Mouse (Mus musculus) MEL (cell line): Measurements from ENCODE around the gene Olfr221. TPM values are rescaled to one million over a fixed set of nuclear protein-coding genes. Genes with fewer than 3 reads are reported as not detected.

ENCODE experiments used
- DNase-seq: peaks from one replicate; pipeline ENCODE4 v3.0.0; 2011; ENCODE audit warnings: low read depth, low spot score
- H3K27ac ChIP-seq: 2 replicates; pipeline ENCODE4 v1.5.1; 2012; ENCODE audit warnings: low read depth, mild to moderate bottlenecking, control low read depth, low read length, moderate library complexity; ENCODE audit not compliant: control insufficient read depth
- H3K27me3 ChIP-seq, 2 experiments: fragments of 150-350 bp in 1 of 2; sonication (generic) in 1 of 2; 2 replicates each; pipeline ENCODE4 v1.6.1; 2012; ENCODE audit warnings: low read length in 2 of 2, mild to moderate bottlenecking in 2 of 2, improper control_type of control experiment in 1 of 2, moderate library complexity in 1 of 2; ENCODE audit not compliant: insufficient read depth in 2 of 2, control insufficient read depth in 1 of 2
- H3K36me3 ChIP-seq, 2 experiments: 2 replicates each; pipeline ENCODE4 v1.6.1; 2012 to 2014; ENCODE audit warnings: low read length in 2 of 2, improper control_type of control experiment in 1 of 2, inconsistent platforms in 1 of 2, mild to moderate bottlenecking in 1 of 2; ENCODE audit not compliant: insufficient read depth in 2 of 2, control insufficient read depth in 1 of 2
- H3K4me1 ChIP-seq, 2 experiments: fragments of 150-350 bp in 1 of 2; sonication (generic) in 1 of 2; 2 replicates each; pipeline ENCODE4 v1.6.1; 2012; ENCODE audit warnings: low read length in 2 of 2, improper control_type of control experiment in 1 of 2, mild to moderate bottlenecking in 1 of 2; ENCODE audit not compliant: insufficient read depth in 2 of 2, control insufficient read depth in 1 of 2
- H3K4me3 ChIP-seq, 2 experiments: fragments of 150-350 bp in 1 of 2; sonication (generic) in 1 of 2; 2 replicates each; pipeline ENCODE4 v1.5.1; 2012; ENCODE audit warnings: low read depth in 2 of 2, low read length in 2 of 2, mild to moderate bottlenecking in 2 of 2, moderate library complexity in 2 of 2, control low read depth in 1 of 2, improper control_type of control experiment in 1 of 2; ENCODE audit not compliant: control insufficient read depth in 1 of 2, insufficient read depth in 1 of 2
- H3K79me2 ChIP-seq: 2 replicates; pipeline ENCODE4 v1.6.1; 2012; ENCODE audit warnings: mild to moderate bottlenecking, low read length, moderate library complexity; ENCODE audit not compliant: control insufficient read depth, poor library complexity, insufficient read depth
- H3K9ac ChIP-seq: 2 replicates; pipeline ENCODE4 v1.6.1; 2012; ENCODE audit warnings: low read depth, mild to moderate bottlenecking, control low read depth, low read length, moderate library complexity; ENCODE audit not compliant: control insufficient read depth, poor library complexity, severe bottlenecking
- H3K9me3 ChIP-seq: fragments of 150-350 bp; sonication (generic); replicated peaks from 2 replicates; pipeline ENCODE4 v1.6.1; 2012; ENCODE audit warnings: mild to moderate bottlenecking, low read length, improper control_type of control experiment, moderate library complexity; ENCODE audit not compliant: insufficient read depth
- BHLHE40 ChIP-seq: IDR thresholded peaks from 2 replicates; pipeline ENCODE4 v1.6.1; 2012; ENCODE audit warnings: low read depth, mild to moderate bottlenecking, inconsistent platforms, low read length, improper control_type of control experiment, borderline replicate concordance
- CHD1 ChIP-seq: IDR thresholded peaks from 2 replicates; pipeline ENCODE4 v1.6.1; 2012; ENCODE audit warnings: low read depth, mild to moderate bottlenecking, inconsistent platforms, low read length, improper control_type of control experiment
- EP300 ChIP-seq, 2 experiments: IDR thresholded peaks; 2 replicates each; pipeline ENCODE4 v1.6.1; 2011; ENCODE audit warnings: improper control_type of control experiment in 2 of 2, low read length in 2 of 2, low read depth in 1 of 2, mild to moderate bottlenecking in 1 of 2
- ETS1 ChIP-seq: IDR thresholded peaks from 2 replicates; pipeline ENCODE4 v1.6.1; 2012; ENCODE audit warnings: low read depth, mild to moderate bottlenecking, inconsistent platforms, low read length, improper control_type of control experiment, moderate library complexity
- GATA1 ChIP-seq: IDR thresholded peaks from 2 replicates; pipeline ENCODE4 v1.6.1; 2011; ENCODE audit warnings: low read depth, low read length, improper control_type of control experiment
- MAFK ChIP-seq: IDR thresholded peaks from 2 replicates; pipeline ENCODE4 v1.6.1; 2011; ENCODE audit warnings: low read depth, mild to moderate bottlenecking, low read length, improper control_type of control experiment, borderline replicate concordance
- MAZ ChIP-seq: IDR thresholded peaks from 2 replicates; pipeline ENCODE4 v1.6.1; 2012; ENCODE audit warnings: low read depth, mild to moderate bottlenecking, inconsistent platforms, low read length, improper control_type of control experiment
- MXI1 ChIP-seq: IDR thresholded peaks from 2 replicates; pipeline ENCODE4 v1.6.1; 2011; ENCODE audit warnings: mild to moderate bottlenecking, low read depth, low read length, improper control_type of control experiment
- MYC ChIP-seq: IDR thresholded peaks from 2 replicates; pipeline ENCODE4 v1.6.1; 2011; ENCODE audit warnings: low read depth, mild to moderate bottlenecking, low read length, improper control_type of control experiment, moderate library complexity
- NELFE ChIP-seq: IDR thresholded peaks from 2 replicates; pipeline ENCODE4 v1.6.1; 2011; ENCODE audit warnings: low read depth, low read length, improper control_type of control experiment
- POLR2A ChIP-seq, 2 experiments: IDR thresholded peaks; 2 replicates each; pipeline ENCODE4 v1.6.1; 2011 to 2012; ENCODE audit warnings: low read length in 2 of 2, mild to moderate bottlenecking in 2 of 2, control low read depth in 1 of 2, improper control_type of control experiment in 1 of 2, low read depth in 1 of 2, moderate library complexity in 1 of 2; ENCODE audit not compliant: control insufficient read depth in 1 of 2, insufficient read depth in 1 of 2, poor library complexity in 1 of 2
- RCOR1 ChIP-seq: IDR thresholded peaks from 2 replicates; pipeline ENCODE4 v1.6.1; 2012; ENCODE audit warnings: low read depth, mild to moderate bottlenecking, inconsistent platforms, low read length, improper control_type of control experiment
- SIN3A ChIP-seq: IDR thresholded peaks from 2 replicates; pipeline ENCODE4 v1.6.1; 2012; ENCODE audit warnings: low read length, improper control_type of control experiment, inconsistent platforms
- SMC3 ChIP-seq: IDR thresholded peaks from 2 replicates; pipeline ENCODE4 v1.6.1; 2011; ENCODE audit warnings: low read depth, low read length, improper control_type of control experiment
- TAL1 ChIP-seq: IDR thresholded peaks from 2 replicates; pipeline ENCODE4 v1.6.1; 2012; ENCODE audit warnings: mild to moderate bottlenecking, inconsistent platforms, low read length, moderate library complexity, mixed read lengths
- TBP ChIP-seq: IDR thresholded peaks from 2 replicates; pipeline ENCODE4 v1.8.0; 2011; ENCODE audit warnings: low read depth, low read length, improper control_type of control experiment
- TCF12 ChIP-seq: IDR thresholded peaks from 2 replicates; pipeline ENCODE4 v1.6.1; 2014; ENCODE audit warnings: low read depth, mild to moderate bottlenecking, inconsistent platforms, low read length, improper control_type of control experiment, moderate library complexity
- polyA plus RNA-seq, 2 experiments: library from polyadenylated mRNA; stranded (reverse) in 1 of 2; unstranded in 1 of 2; fragments of >175 nt in 1 of 2; fragments of >200 nt in 1 of 2; gene quantifications; 2 replicates each; pipeline versions ENCODE4 v1.2.1 to v1.2.4; 2012; ENCODE audit warnings: low replicate concordance in 2 of 2, low read depth in 1 of 2; ENCODE audit not compliant: insufficient read length in 2 of 2, insufficient read depth in 1 of 2, missing spikeins in 1 of 2
- total RNA-seq: library from RNA; depleted of rRNA; stranded (reverse); fragments of 300-350 nt; gene quantifications from 2 replicates; pipeline ENCODE4 v1.2.3, GENCODE M21; 2012

Gene Olfr221
- total and polyA plus RNA-seq, 3 experiments, result not detected

GRCm38 (mm10) chr14:51986153-51986505 lies 56.1 kb downstream of the Olfr221 start:
- peak overlapping the region; percentile 65 to 82 for H3K4me3 ChIP-seq
- H3K27me3 ChIP-seq, result no peaks in the 10 kb centered on the region
- no peak for DNase-seq
- peaks cover 2 to 11% of the 10 kb centered on the region in 2 experiments; a peak in 3 of 4 replicates for H3K4me1 ChIP-seq
- TF ChIP-seq POLR2A (IDR thresholded peaks at IDR 0.05; ENCODE audit: control insufficient read depth in 1 of 2, insufficient read depth in 1 of 2, low read depth in 1 of 2, low read length in 2 of 2, poor library complexity in 1 of 2), result no peak
- TF ChIP-seq ETS1, result peak; percentile 48
- TF ChIP-seq TCF12, result peak; percentile 86
- TF ChIP-seq MYC, result no peak
- TF ChIP-seq SMC3, result no peak
- TF ChIP-seq CHD1, result no peak
- peak; percentile 82 for TF ChIP-seq TAL1
- no peak for TF ChIP-seq BHLHE40
- TF ChIP-seq GATA1, result peak; percentile 90
- peak; percentile 46; the same call in 1 of the 2 replicates for TF ChIP-seq RCOR1
- peak; percentile 49 to 82 for TF ChIP-seq EP300 (IDR thresholded peaks at IDR 0.05; ENCODE audit: low read depth in 1 of 2, low read length in 2 of 2)
- peak; percentile 37; the same call in 1 of the 2 replicates for TF ChIP-seq SIN3A
- TF ChIP-seq MAFK, result no peak
- no peaks in the 10 kb centered on the region for H3K9me3 ChIP-seq
- no peaks in the 10 kb centered on the region; the same call in 1 of the 2 replicates for H3K79me2 ChIP-seq
- H3K27ac ChIP-seq, result peak overlapping the region; percentile 88
- H3K36me3 ChIP-seq, result peaks cover 0 to 18% of the 10 kb centered on the region in 2 experiments; a peak in 2 of 4 replicates
- peak overlapping the region; percentile 84 for H3K9ac ChIP-seq

DNA sequence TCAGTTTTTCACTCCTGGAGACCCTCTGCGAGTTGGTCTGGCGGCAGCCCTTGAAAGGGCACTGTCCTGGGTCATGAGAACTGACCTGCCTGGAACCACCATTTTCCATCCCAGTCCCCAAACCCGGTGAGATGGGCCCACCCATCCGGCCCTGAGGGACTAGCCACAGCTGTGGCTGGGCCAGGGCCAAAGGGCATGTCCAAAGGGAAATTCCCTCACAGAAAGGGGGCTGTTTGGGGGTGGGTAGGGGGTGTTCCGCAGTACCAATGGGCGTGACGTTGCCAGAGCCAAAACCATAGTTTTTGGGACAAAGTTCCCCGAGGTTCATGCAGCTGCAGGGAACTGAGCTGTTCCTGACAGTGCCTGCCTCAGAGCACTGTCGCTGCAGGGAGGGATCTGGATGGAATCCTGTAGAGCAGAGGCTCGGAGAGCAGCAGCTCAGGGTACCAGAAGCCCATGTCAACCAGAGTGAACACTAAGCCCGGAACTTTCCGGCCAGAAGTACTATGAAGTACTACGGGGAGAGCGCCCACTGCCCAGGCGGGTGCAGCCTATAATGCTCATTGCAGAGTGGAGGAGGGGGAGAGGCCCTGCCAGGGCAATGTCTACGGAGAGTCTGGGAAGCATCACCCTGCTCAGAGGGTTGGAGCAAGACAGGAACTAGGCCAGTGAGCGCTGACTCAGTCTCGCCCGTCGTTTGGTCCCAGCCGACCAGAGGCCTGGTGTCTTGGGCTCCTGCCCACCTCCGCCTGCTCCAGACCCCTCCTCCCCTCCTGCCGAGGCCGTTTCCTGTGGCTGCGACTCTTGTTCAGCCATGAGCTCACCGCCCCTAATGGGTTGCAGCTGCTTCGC lies 56.7 kb downstream of the Olfr221 start:
- peak overlapping the region; percentile 88 for H3K27ac ChIP-seq
- TF ChIP-seq TBP (no peak), EP300 (IDR thresholded peaks at IDR 0.05; ENCODE audit: low read depth in 1 of 2, low read length in 2 of 2) (no peak), TAL1 (no peak), MAZ (peak; percentile 20; the same call in 1 of the 2 replicates), MXI1 (peak; percentile 27; the same call in 1 of the 2 replicates), NELFE (peak; percentile 26; the same call in 1 of the 2 replicates)
- peaks cover 2 to 11% of the 10 kb centered on the region in 2 experiments; a peak in 3 of 4 replicates for H3K4me1 ChIP-seq
- H3K79me2 ChIP-seq, result no peaks in the 10 kb centered on the region; the same call in 1 of the 2 replicates
- H3K4me3 ChIP-seq, result peak overlapping the region; percentile 65 to 82
- H3K9ac ChIP-seq, result peak overlapping the region; percentile 84
- peaks cover 0 to 18% of the 10 kb centered on the region in 2 experiments; a peak in 2 of 4 replicates for H3K36me3 ChIP-seq
- no peaks in the 10 kb centered on the region for H3K9me3 ChIP-seq
- peak; percentile 77 for DNase-seq
- no peaks in the 10 kb centered on the region; a peak in 1 of 4 replicates for H3K27me3 ChIP-seq
